Mouse (Mus musculus) G1E (cell line): ENCODE measurements at regions not wholly inside any gene's neighbourhood (a gene's known extent, or its start where the extent isn't known, plus 50 kb on each side); places are given as distances from the start of the nearest gene placed in this dataset.

Source experiments
- CTCF ChIP-seq: IDR thresholded peaks from 2 replicates; pipeline ENCODE4 v1.5.1; 2012; ENCODE audit warnings: low read depth, low read length, inconsistent platforms, mixed read lengths
- GATA1 ChIP-seq: IDR thresholded peaks from 2 replicates; pipeline ENCODE4 v1.6.1; 2012; ENCODE audit warnings: borderline replicate concordance, low read length, inconsistent platforms, mixed read lengths
- GATA2 ChIP-seq: IDR thresholded peaks from 2 replicates; pipeline ENCODE4 v1.6.1; 2012; ENCODE audit warnings: low read depth, low read length, inconsistent platforms, borderline replicate concordance
- TAL1 ChIP-seq: conservative IDR thresholded peaks from 2 replicates; pipeline ENCODE4 v1.6.1; 2012; ENCODE audit warnings: low read depth, low read length, inconsistent platforms, mixed read lengths

GRCm38 (mm10) chr15:61770721-61771542, 848.1 kb upstream of the A1bg start:
- TF ChIP-seq TAL1 (no peak), CTCF (no peak), GATA1 (no peak), GATA2 (no peak)
